Mouse (Mus musculus): ENCODE data around the gene Has1. TPM values are rescaled to one million over a fixed set of nuclear protein-coding genes. Genes with fewer than 3 reads are reported as not detected.
A peak's percentile ranks its signal among the peaks of the same experiment; 100 is the strongest.

Gene Has1
- total and polyA plus RNA-seq, 2 experiments, result not detected

- no peaks in the 10 kb centered on the region for H3K36me3 ChIP-seq (ENCODE audit: control insufficient read depth, insufficient read depth, low read length)
- DNase-seq (ENCODE audit: extremely low read depth, low read depth, low spot score), result no peak
- no peak within 1 kb of the TSS for H3K4me3 ChIP-seq (ENCODE audit: insufficient read depth, low read depth, low read length)
- H3K4me1 ChIP-seq (ENCODE audit: control insufficient read depth, insufficient read depth, low read length), result no peaks in the 10 kb centered on the region
- H3K27ac ChIP-seq (replicated peaks; ENCODE audit: insufficient read depth, low read depth, low read length), result no peak within 1 kb of the TSS
- TF ChIP-seq POLR2A (IDR thresholded peaks at IDR 0.05; ENCODE audit: extremely low read depth, insufficient read depth, low read length) (no peak), CTCF (IDR thresholded peaks at IDR 0.05; ENCODE audit: low read depth, low read length) (no peak)
- no peak within 1 kb of the TSS for H3K9ac ChIP-seq (ENCODE audit: low read depth, low read length)
- H3K79me2 ChIP-seq (ENCODE audit: control insufficient read depth, insufficient read depth, low read length), result no peaks in the 10 kb centered on the region
- no peaks in the 10 kb centered on the region for H3K27me3 ChIP-seq (ENCODE audit: control insufficient read depth, insufficient read depth, low read length)
- 37% methylated on average over 1 of the region's 1 CpGs for WGBS
Measured at GRCm38 (mm10) chr17:17887774-17888248, 32.8 kb upstream of the Has1 start, which contains the start of the genes Fpr2 and Fpr3. TSS of gene Fpr2 (plus strand) at chr17:17887824. TSS of gene Fpr3 (plus strand) at chr17:17887852.

GRCm38 (mm10) chr17:17883840-17884239 lies 28.8 kb upstream of the Has1 start, which contains the start of gene Fpr1:
TSS of gene Fpr1 (minus strand) at chr17:17883940.
- TF ChIP-seq CTCF (IDR thresholded peaks at IDR 0.05; ENCODE audit: low read depth, low read length) (no peak), POLR2A (IDR thresholded peaks at IDR 0.05; ENCODE audit: extremely low read depth, insufficient read depth, low read length) (no peak)
- no peak for DNase-seq (ENCODE audit: extremely low read depth, low read depth, low spot score)
- Histone ChIP-seq H3K4me3 (ENCODE audit: insufficient read depth, low read depth, low read length) (peak within 1 kb of the TSS; percentile 46), H3K27ac (replicated peaks; ENCODE audit: insufficient read depth, low read depth, low read length) (no peak within 1 kb of the TSS), H3K36me3 (ENCODE audit: control insufficient read depth, insufficient read depth, low read length) (no peaks in the 10 kb centered on the region), H3K9ac (ENCODE audit: low read depth, low read length) (no peak within 1 kb of the TSS), H3K79me2 (ENCODE audit: control insufficient read depth, insufficient read depth, low read length) (no peaks in the 10 kb centered on the region), H3K4me1 (ENCODE audit: control insufficient read depth, insufficient read depth, low read length) (no peaks in the 10 kb centered on the region), H3K27me3 (ENCODE audit: control insufficient read depth, insufficient read depth, low read length) (no peaks in the 10 kb centered on the region)
- 57% methylated on average over 1 of the region's 1 CpGs for WGBS

- no peaks in the 10 kb centered on the region for H3K4me1 ChIP-seq (ENCODE audit: control insufficient read depth, insufficient read depth, low read length)
- no peak overlapping the region for H3K9ac ChIP-seq (ENCODE audit: low read depth, low read length)
- no peaks in the 10 kb centered on the region for H3K79me2 ChIP-seq (ENCODE audit: control insufficient read depth, insufficient read depth, low read length)
- no peaks in the 10 kb centered on the region for H3K36me3 ChIP-seq (ENCODE audit: control insufficient read depth, insufficient read depth, low read length)
- no peak for DNase-seq (ENCODE audit: extremely low read depth, low read depth, low spot score)
- H3K27me3 ChIP-seq (ENCODE audit: control insufficient read depth, insufficient read depth, low read length), result no peaks in the 10 kb centered on the region
- no peak overlapping the region for H3K27ac ChIP-seq (replicated peaks; ENCODE audit: insufficient read depth, low read depth, low read length)
- TF ChIP-seq POLR2A (IDR thresholded peaks at IDR 0.05; ENCODE audit: extremely low read depth, insufficient read depth, low read length), result no peak
- TF ChIP-seq CTCF (IDR thresholded peaks at IDR 0.05; ENCODE audit: low read depth, low read length), result no peak
- WGBS, result 73% methylated on average over 3 of the region's 3 CpGs
- peak overlapping the region; percentile 33; the same call in 1 of the 2 replicates for H3K4me3 ChIP-seq (ENCODE audit: insufficient read depth, low read depth, low read length)
Measured at GRCm38 (mm10) chr17:17882672-17883071, 27.7 kb upstream of the Has1 start.

GRCm38 (mm10) chr17:17879347-17879746 lies 24.3 kb upstream of the Has1 start:
- Histone ChIP-seq H3K9ac (ENCODE audit: low read depth, low read length) (no peak overlapping the region), H3K79me2 (ENCODE audit: control insufficient read depth, insufficient read depth, low read length) (no peaks in the 10 kb centered on the region)
- TF ChIP-seq POLR2A (IDR thresholded peaks at IDR 0.05; ENCODE audit: extremely low read depth, insufficient read depth, low read length), result no peak
- TF ChIP-seq CTCF (IDR thresholded peaks at IDR 0.05; ENCODE audit: low read depth, low read length), result no peak

GRCm38 (mm10) chr17:17871697-17872096 lies 16.7 kb upstream of the Has1 start:
- no peak overlapping the region for H3K9ac ChIP-seq (ENCODE audit: low read depth, low read length)
- no peak overlapping the region for H3K27ac ChIP-seq (replicated peaks; ENCODE audit: insufficient read depth, low read depth, low read length)
- peak; percentile 49 for DNase-seq (ENCODE audit: extremely low read depth, low read depth, low spot score)
- WGBS, result 66% methylated on average over 2 of the region's 2 CpGs
- H3K36me3 ChIP-seq (ENCODE audit: control insufficient read depth, insufficient read depth, low read length), result no peaks in the 10 kb centered on the region
- no peaks in the 10 kb centered on the region for H3K27me3 ChIP-seq (ENCODE audit: control insufficient read depth, insufficient read depth, low read length)
- TF ChIP-seq CTCF (IDR thresholded peaks at IDR 0.05; ENCODE audit: low read depth, low read length), result no peak
- no peak for TF ChIP-seq POLR2A (IDR thresholded peaks at IDR 0.05; ENCODE audit: extremely low read depth, insufficient read depth, low read length)
- H3K4me3 ChIP-seq (ENCODE audit: insufficient read depth, low read depth, low read length), result no peak overlapping the region
- H3K79me2 ChIP-seq (ENCODE audit: control insufficient read depth, insufficient read depth, low read length), result no peaks in the 10 kb centered on the region
- H3K4me1 ChIP-seq (ENCODE audit: control insufficient read depth, insufficient read depth, low read length), result peaks cover 2% of the 10 kb centered on the region; the same call in 1 of the 2 replicates

More at GRCm38 (mm10) chr17:17879347-17879746, 24.3 kb upstream of the Has1 start:
- H3K36me3 ChIP-seq (ENCODE audit: control insufficient read depth, insufficient read depth, low read length), result no peaks in the 10 kb centered on the region
- H3K4me3 ChIP-seq (ENCODE audit: insufficient read depth, low read depth, low read length), result no peak overlapping the region
- H3K27ac ChIP-seq (replicated peaks; ENCODE audit: insufficient read depth, low read depth, low read length), result no peak overlapping the region
- H3K27me3 ChIP-seq (ENCODE audit: control insufficient read depth, insufficient read depth, low read length), result no peaks in the 10 kb centered on the region
- 76% methylated on average over 1 of the region's 1 CpGs for WGBS
- H3K4me1 ChIP-seq (ENCODE audit: control insufficient read depth, insufficient read depth, low read length), result no peaks in the 10 kb centered on the region
- DNase-seq (ENCODE audit: extremely low read depth, low read depth, low spot score), result no peak

- WGBS, result 79% methylated on average over 2 of the region's 2 CpGs
- Histone ChIP-seq H3K79me2 (ENCODE audit: control insufficient read depth, insufficient read depth, low read length) (no peaks in the 10 kb centered on the region), H3K36me3 (ENCODE audit: control insufficient read depth, insufficient read depth, low read length) (no peaks in the 10 kb centered on the region), H3K4me3 (ENCODE audit: insufficient read depth, low read depth, low read length) (no peak overlapping the region), H3K27ac (replicated peaks; ENCODE audit: insufficient read depth, low read depth, low read length) (0 out of 2 replicates have a peak overlapping the region, but pooled peaks have one; percentile 24), H3K9ac (ENCODE audit: low read depth, low read length) (no peak overlapping the region), H3K4me1 (ENCODE audit: control insufficient read depth, insufficient read depth, low read length) (peaks cover 2% of the 10 kb centered on the region; the same call in 1 of the 2 replicates), H3K27me3 (ENCODE audit: control insufficient read depth, insufficient read depth, low read length) (no peaks in the 10 kb centered on the region)
- TF ChIP-seq POLR2A (IDR thresholded peaks at IDR 0.05; ENCODE audit: extremely low read depth, insufficient read depth, low read length) (no peak), CTCF (IDR thresholded peaks at IDR 0.05; ENCODE audit: low read depth, low read length) (no peak)
- DNase-seq (ENCODE audit: extremely low read depth, low read depth, low spot score), result no peak
Measured at GRCm38 (mm10) chr17:17870892-17871550, 16.0 kb upstream of the Has1 start.

All from liver, adult 2 months (tissue).